Mouse (Mus musculus) neutrophil, adult 5-6 weeks (primary cell): ENCODE data around the gene Amacr. TPM values are rescaled to one million over a fixed set of nuclear protein-coding genes. Genes with fewer than 3 reads are reported as not detected.
"Not testable (repeated sequence)": the region's sequence is repeated elsewhere in the genome, so short reads cannot be mapped to it uniquely, and the experiment has no call there.

Experiments used
- ATAC-seq: fragments of 151-379, 151-347 bp; 2 replicates; pipeline ENCODE4 v1.8.0; 2017; ENCODE audit warnings: mild to moderate bottlenecking, moderate TSS enrichment; ENCODE audit not compliant: insufficient number of reproducible peaks, poor library complexity, low FRiP score, severe bottlenecking; ENCODE audit errors: extremely low read depth
- total RNA-seq: library from RNA; stranded (forward); fragments of 200-1000 nt; gene quantifications from 2 replicates; pipeline ENCODE4 v1.2.3, GENCODE M21; 2017

Gene Amacr
- total RNA-seq, 1 experiment from 2014 or later = 3.4 TPM

- ATAC-seq = no peak
Measured at GRCm38 (mm10) chr15:10982064-10982435, 494 bp downstream of the Amacr start.

- no peak for ATAC-seq
Measured at GRCm38 (mm10) chr15:10985756-10986155, 4.2 kb downstream of the Amacr start.

GRCm38 (mm10) chr15:10986477-10986876, 4.9 kb downstream of the Amacr start:
- ATAC-seq = not testable (repeated sequence)

GRCm38 (mm10) chr15:10990411-10990810, 8.9 kb downstream of the Amacr start:
- ATAC-seq = no peak

- ATAC-seq = no peak
Measured at GRCm38 (mm10) chr15:10991566-10991965, 10.0 kb downstream of the Amacr start.

- ATAC-seq = no peak
Measured at GRCm38 (mm10) chr15:10999832-11000231, 18.3 kb downstream of the Amacr start.

- ATAC-seq = no peak
Measured at GRCm38 (mm10) chr15:11000421-11000820, 18.9 kb downstream of the Amacr start, which contains the start of gene Slc45a2. TSS of gene Slc45a2 (plus strand) at chr15:11000721.

- ATAC-seq = no peak
Measured at GRCm38 (mm10) chr15:11003791-11004190, 22.2 kb downstream of the Amacr start.

GRCm38 (mm10) chr15:11004646-11005045, 23.1 kb downstream of the Amacr start:
- ATAC-seq = no peak

- ATAC-seq = no peak
Measured at GRCm38 (mm10) chr15:11008756-11009155, 27.2 kb downstream of the Amacr start.

- ATAC-seq = no peak
Measured at GRCm38 (mm10) chr15:11010976-11011548, 29.5 kb downstream of the Amacr start.

GRCm38 (mm10) chr15:11014931-11015330, 33.4 kb downstream of the Amacr start:
- no peak for ATAC-seq

GRCm38 (mm10) chr15:11026801-11027561, 45.4 kb downstream of the Amacr start:
- no peak for ATAC-seq

- ATAC-seq = no peak
Measured at GRCm38 (mm10) chr15:11030188-11030587, 48.6 kb downstream of the Amacr start.

- no peak for ATAC-seq
Measured at GRCm38 (mm10) chr15:11035947-11036474, 54.5 kb downstream of the Amacr start.

- no peak for ATAC-seq
Measured at GRCm38 (mm10) chr15:11036535-11037375, 55.2 kb downstream of the Amacr start.

- ATAC-seq = no peak
Measured at GRCm38 (mm10) chr15:11037376-11037695, 55.8 kb downstream of the Amacr start.

GRCm38 (mm10) chr15:11037711-11038110, 56.2 kb downstream of the Amacr start, which contains the start of gene Rxfp3:
TSS of gene Rxfp3 (minus strand) at chr15:11037991.
- ATAC-seq = no peak

- ATAC-seq = no peak
Measured at GRCm38 (mm10) chr15:11038476-11038875, 56.9 kb downstream of the Amacr start.

- ATAC-seq = no peak
Measured at GRCm38 (mm10) chr15:11040067-11040466, 58.5 kb downstream of the Amacr start.
